Mouse (Mus musculus) MEL (cell line): ENCODE measurements around the gene Lca5.

Source experiments
- CTCF ChIP-seq, 3 experiments: IDR thresholded peaks in 2 of 3; conservative IDR thresholded peaks in 1 of 3; 2 replicates each; pipeline ENCODE4 v1.5.1; 2011 to 2012; ENCODE audit warnings: low read length in 3 of 3, low read depth in 2 of 3, mild to moderate bottlenecking in 2 of 3, improper control_type of control experiment in 1 of 3, inconsistent platforms in 1 of 3, mixed read lengths in 1 of 3, moderate library complexity in 1 of 3; ENCODE audit not compliant: control insufficient read depth in 1 of 3, insufficient read depth in 1 of 3, poor library complexity in 1 of 3, severe bottlenecking in 1 of 3
- EP300 ChIP-seq, 2 experiments: IDR thresholded peaks; 2 replicates each; pipeline ENCODE4 v1.6.1; 2011; ENCODE audit warnings: improper control_type of control experiment in 2 of 2, low read length in 2 of 2, low read depth in 1 of 2, mild to moderate bottlenecking in 1 of 2
- MAZ ChIP-seq: IDR thresholded peaks from 2 replicates; pipeline ENCODE4 v1.6.1; 2012; ENCODE audit warnings: low read depth, mild to moderate bottlenecking, inconsistent platforms, low read length, improper control_type of control experiment
- ZC3H11A ChIP-seq: IDR thresholded peaks from 2 replicates; pipeline ENCODE4 v1.6.1; 2012; ENCODE audit warnings: low read depth, mild to moderate bottlenecking, inconsistent platforms, low read length, improper control_type of control experiment
- ZNF384 ChIP-seq: IDR thresholded peaks from 2 replicates; pipeline ENCODE4 v1.6.1; 2012; ENCODE audit warnings: low read depth, mild to moderate bottlenecking, inconsistent platforms, low read length, improper control_type of control experiment

DNA sequence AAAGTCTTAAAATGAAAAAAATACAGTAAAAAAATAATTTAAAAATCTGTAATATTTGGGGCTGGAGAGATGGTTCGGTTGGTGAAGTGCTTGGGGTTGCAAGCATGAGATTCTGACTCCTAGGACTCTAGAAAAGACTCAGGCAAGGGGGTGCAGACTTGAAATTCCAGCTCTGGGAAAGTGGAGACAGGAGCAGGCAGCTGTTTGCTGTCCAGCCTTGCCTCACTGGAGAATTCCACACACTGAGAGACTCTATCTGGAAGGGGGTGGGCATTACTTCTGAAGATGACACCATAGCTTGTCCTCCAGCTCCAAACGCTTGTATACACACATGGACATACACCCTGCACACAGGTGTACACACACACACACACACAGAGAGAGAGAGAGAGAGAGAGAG, 63.8 kb downstream of the Lca5 start:
- no peak for TF ChIP-seq ZNF384
- no peak for TF ChIP-seq MAZ
- TF ChIP-seq CTCF (IDR thresholded peaks at IDR 0.05 in 2 of 3, conservative IDR thresholded peaks at IDR 0.05 in 1 of 3; ENCODE audit: control insufficient read depth in 1 of 3, insufficient read depth in 1 of 3, low read depth in 2 of 3, low read length in 3 of 3, poor library complexity in 1 of 3, severe bottlenecking in 1 of 3): no peak
- no peak for TF ChIP-seq ZC3H11A
- TF ChIP-seq EP300 (IDR thresholded peaks at IDR 0.05; ENCODE audit: low read depth in 1 of 2, low read length in 2 of 2): no peak
